Mouse (Mus musculus): ENCODE data around the gene Nmnat2. TPM values are rescaled to one million over a fixed set of nuclear protein-coding genes. Genes with fewer than 3 reads are reported as not detected.

Gene Nmnat2
- polyA plus RNA-seq, 1 experiment: 2.1 TPM

- H3K27me3 ChIP-seq (ENCODE audit: control insufficient read depth, insufficient read depth, insufficient read length): no peaks in the 10 kb centered on the region
- no peak overlapping the region for H3K4me3 ChIP-seq
- H3K36me3 ChIP-seq (ENCODE audit: control insufficient read depth, insufficient read depth): no peaks in the 10 kb centered on the region
- no peak overlapping the region for H3K4me2 ChIP-seq (ENCODE audit: low read depth)
- no peaks in the 10 kb centered on the region for H3K79me2 ChIP-seq (ENCODE audit: control insufficient read depth, insufficient read depth)
- TF ChIP-seq CEBPB (IDR thresholded peaks at IDR 0.05; ENCODE audit: insufficient read depth, poor library complexity, severe bottlenecking) (no peak), TCF12 (IDR thresholded peaks at IDR 0.05; ENCODE audit: insufficient read depth, poor library complexity, severe bottlenecking) (no peak), POLR2A (IDR thresholded peaks at IDR 0.05; ENCODE audit: insufficient read length, low read depth) (no peak), POLR2AphosphoS2 (IDR thresholded peaks at IDR 0.05; ENCODE audit: insufficient read length, low read depth) (no peak), TCF3 (IDR thresholded peaks at IDR 0.05; ENCODE audit: insufficient read length, low read depth) (no peak), MYOG (IDR thresholded peaks at IDR 0.05; ENCODE audit: control insufficient read depth in 1 of 3, insufficient read depth in 1 of 3, insufficient read length in 2 of 3, low read depth in 2 of 3) (no peak), USF1 (IDR thresholded peaks at IDR 0.05; ENCODE audit: low read depth) (no peak), MYOD1 (IDR thresholded peaks at IDR 0.05; ENCODE audit: control insufficient read depth in 1 of 3, insufficient read length in 2 of 3, low read depth in 2 of 3) (no peak), E2F4 (IDR thresholded peaks at IDR 0.05; ENCODE audit: insufficient read depth) (no peak), REST (IDR thresholded peaks at IDR 0.05; ENCODE audit: insufficient read depth, insufficient read length) (no peak), MAX (IDR thresholded peaks at IDR 0.05; ENCODE audit: low read depth) (no peak), SRF (IDR thresholded peaks at IDR 0.05; ENCODE audit: control insufficient read depth, insufficient read length, low read depth) (no peak)
- H3ac ChIP-seq (ENCODE audit: control insufficient read depth, insufficient read length): no peak overlapping the region
Observed at GRCm38 (mm10) chr1:152973861-152974260, 19.1 kb downstream of the Nmnat2 start.

- Histone ChIP-seq H3K4me3 (no peak overlapping the region), H3ac (ENCODE audit: control insufficient read depth, insufficient read length) (no peak overlapping the region), H3K4me2 (ENCODE audit: low read depth) (no peak overlapping the region), H3K36me3 (ENCODE audit: control insufficient read depth, insufficient read depth) (no peaks in the 10 kb centered on the region), H3K27me3 (ENCODE audit: control insufficient read depth, insufficient read depth, insufficient read length) (no peaks in the 10 kb centered on the region), H3K79me2 (ENCODE audit: control insufficient read depth, insufficient read depth) (no peaks in the 10 kb centered on the region)
- TF ChIP-seq SRF (IDR thresholded peaks at IDR 0.05; ENCODE audit: control insufficient read depth, insufficient read length, low read depth): no peak
- TF ChIP-seq REST (IDR thresholded peaks at IDR 0.05; ENCODE audit: insufficient read depth, insufficient read length): no peak
- no peak for TF ChIP-seq MAX (IDR thresholded peaks at IDR 0.05; ENCODE audit: low read depth)
- TF ChIP-seq USF1 (IDR thresholded peaks at IDR 0.05; ENCODE audit: low read depth): no peak
- no peak for TF ChIP-seq MYOD1 (IDR thresholded peaks at IDR 0.05; ENCODE audit: control insufficient read depth in 1 of 3, insufficient read length in 2 of 3, low read depth in 2 of 3)
- TF ChIP-seq MYOG (IDR thresholded peaks at IDR 0.05; ENCODE audit: control insufficient read depth in 1 of 3, insufficient read depth in 1 of 3, insufficient read length in 2 of 3, low read depth in 2 of 3): no peak
- TF ChIP-seq TCF3 (IDR thresholded peaks at IDR 0.05; ENCODE audit: insufficient read length, low read depth): no peak
- TF ChIP-seq TCF12 (IDR thresholded peaks at IDR 0.05; ENCODE audit: insufficient read depth, poor library complexity, severe bottlenecking): no peak
- no peak for TF ChIP-seq POLR2A (IDR thresholded peaks at IDR 0.05; ENCODE audit: insufficient read length, low read depth)
- TF ChIP-seq POLR2AphosphoS2 (IDR thresholded peaks at IDR 0.05; ENCODE audit: insufficient read length, low read depth): no peak
- no peak for TF ChIP-seq CEBPB (IDR thresholded peaks at IDR 0.05; ENCODE audit: insufficient read depth, poor library complexity, severe bottlenecking)
- no peak for TF ChIP-seq E2F4 (IDR thresholded peaks at IDR 0.05; ENCODE audit: insufficient read depth)
Observed at GRCm38 (mm10) chr1:152975144-152975543, 20.4 kb downstream of the Nmnat2 start.

- Histone ChIP-seq H3K79me2 (ENCODE audit: control insufficient read depth, insufficient read depth) (no peaks in the 10 kb centered on the region), H3K4me2 (ENCODE audit: low read depth) (no peak overlapping the region), H3ac (ENCODE audit: control insufficient read depth, insufficient read length) (no peak overlapping the region), H3K4me3 (no peak overlapping the region), H3K36me3 (ENCODE audit: control insufficient read depth, insufficient read depth) (no peaks in the 10 kb centered on the region), H3K27me3 (ENCODE audit: control insufficient read depth, insufficient read depth, insufficient read length) (no peaks in the 10 kb centered on the region)
- TF ChIP-seq E2F4 (IDR thresholded peaks at IDR 0.05; ENCODE audit: insufficient read depth): no peak
- no peak for TF ChIP-seq MYOD1 (IDR thresholded peaks at IDR 0.05; ENCODE audit: control insufficient read depth in 1 of 3, insufficient read length in 2 of 3, low read depth in 2 of 3)
- TF ChIP-seq POLR2AphosphoS2 (IDR thresholded peaks at IDR 0.05; ENCODE audit: insufficient read length, low read depth): no peak
- TF ChIP-seq CEBPB (IDR thresholded peaks at IDR 0.05; ENCODE audit: insufficient read depth, poor library complexity, severe bottlenecking): no peak
- TF ChIP-seq POLR2A (IDR thresholded peaks at IDR 0.05; ENCODE audit: insufficient read length, low read depth): no peak
- TF ChIP-seq USF1 (IDR thresholded peaks at IDR 0.05; ENCODE audit: low read depth): no peak
- TF ChIP-seq REST (IDR thresholded peaks at IDR 0.05; ENCODE audit: insufficient read depth, insufficient read length): no peak
- no peak for TF ChIP-seq SRF (IDR thresholded peaks at IDR 0.05; ENCODE audit: control insufficient read depth, insufficient read length, low read depth)
- TF ChIP-seq MAX (IDR thresholded peaks at IDR 0.05; ENCODE audit: low read depth): no peak
- no peak for TF ChIP-seq MYOG (IDR thresholded peaks at IDR 0.05; ENCODE audit: control insufficient read depth in 1 of 3, insufficient read depth in 1 of 3, insufficient read length in 2 of 3, low read depth in 2 of 3)
- TF ChIP-seq TCF12 (IDR thresholded peaks at IDR 0.05; ENCODE audit: insufficient read depth, poor library complexity, severe bottlenecking): no peak
- TF ChIP-seq TCF3 (IDR thresholded peaks at IDR 0.05; ENCODE audit: insufficient read length, low read depth): no peak
Observed at GRCm38 (mm10) chr1:152978700-152979099, 23.9 kb downstream of the Nmnat2 start.

GRCm38 (mm10) chr1:152983416-152983815, 28.6 kb downstream of the Nmnat2 start:
- no peak overlapping the region for H3K4me2 ChIP-seq (ENCODE audit: low read depth)
- H3K27me3 ChIP-seq (ENCODE audit: control insufficient read depth, insufficient read depth, insufficient read length): no peaks in the 10 kb centered on the region
- H3K36me3 ChIP-seq (ENCODE audit: control insufficient read depth, insufficient read depth): no peaks in the 10 kb centered on the region
- H3K4me3 ChIP-seq: no peak overlapping the region
- H3K79me2 ChIP-seq (ENCODE audit: control insufficient read depth, insufficient read depth): no peaks in the 10 kb centered on the region
- no peak overlapping the region for H3ac ChIP-seq (ENCODE audit: control insufficient read depth, insufficient read length)
- TF ChIP-seq TCF12 (IDR thresholded peaks at IDR 0.05; ENCODE audit: insufficient read depth, poor library complexity, severe bottlenecking): no peak
- TF ChIP-seq SRF (IDR thresholded peaks at IDR 0.05; ENCODE audit: control insufficient read depth, insufficient read length, low read depth): no peak
- no peak for TF ChIP-seq MAX (IDR thresholded peaks at IDR 0.05; ENCODE audit: low read depth)
- no peak for TF ChIP-seq MYOG (IDR thresholded peaks at IDR 0.05; ENCODE audit: control insufficient read depth in 1 of 3, insufficient read depth in 1 of 3, insufficient read length in 2 of 3, low read depth in 2 of 3)
- TF ChIP-seq POLR2AphosphoS2 (IDR thresholded peaks at IDR 0.05; ENCODE audit: insufficient read length, low read depth): no peak
- no peak for TF ChIP-seq CEBPB (IDR thresholded peaks at IDR 0.05; ENCODE audit: insufficient read depth, poor library complexity, severe bottlenecking)
- TF ChIP-seq USF1 (IDR thresholded peaks at IDR 0.05; ENCODE audit: low read depth): no peak
- no peak for TF ChIP-seq REST (IDR thresholded peaks at IDR 0.05; ENCODE audit: insufficient read depth, insufficient read length)
